Mouse (Mus musculus) CD4-positive, CD25-positive, alpha-beta regulatory T cell, adult 4 months (primary cell): ENCODE measurements around the gene Tor3a. TPM values are rescaled to one million over a fixed set of nuclear protein-coding genes. Genes with fewer than 3 reads are reported as not detected.

ENCODE experiments used
- ATAC-seq: one replicate; pipeline ENCODE4 v1.8.0; 2017
- polyA plus RNA-seq, 2 experiments: library from polyadenylated mRNA; unstranded; fragments of 100-300 nt; shearing (Covaris generic); gene quantifications; one replicate each; pipeline ENCODE4 v1.2.1; 2017

Gene Tor3a
- polyA plus RNA-seq, 2 experiments from 2014 or later: 28.4 to 29.6 TPM

- no peak for ATAC-seq
Observed at GRCm38 (mm10) chr1:156630965-156631364, 43.2 kb downstream of the Tor3a start.

GRCm38 (mm10) chr1:156629984-156630383 is 44.2 kb downstream of the Tor3a start:
- ATAC-seq: no peak

- peak; percentile 56 for ATAC-seq
Observed at GRCm38 (mm10) chr1:156626729-156627128, 47.4 kb downstream of the Tor3a start.

GRCm38 (mm10) chr1:156624231-156624630 is 49.9 kb downstream of the Tor3a start:
- no peak for ATAC-seq

- ATAC-seq: no peak
Observed at GRCm38 (mm10) chr1:156620951-156621350, 53.2 kb downstream of the Tor3a start.

GRCm38 (mm10) chr1:156620292-156620909 is 53.8 kb downstream of the Tor3a start:
- ATAC-seq: no peak

GRCm38 (mm10) chr1:156617811-156618210 is 56.3 kb downstream of the Tor3a start:
- no peak for ATAC-seq

GRCm38 (mm10) chr1:156616989-156617598 is 57.1 kb downstream of the Tor3a start:
- ATAC-seq: no peak

- ATAC-seq: peak; percentile 90
Observed at GRCm38 (mm10) chr1:156615381-156616133, 58.6 kb downstream of the Tor3a start.

- ATAC-seq: no peak
Observed at GRCm38 (mm10) chr1:156614710-156615109, 59.4 kb downstream of the Tor3a start.

GRCm38 (mm10) chr1:156613855-156614530 is 60.2 kb downstream of the Tor3a start:
- no peak for ATAC-seq

- ATAC-seq: no peak
Observed at GRCm38 (mm10) chr1:156610257-156610656, 63.9 kb downstream of the Tor3a start.

GRCm38 (mm10) chr1:156608496-156608895 is 65.7 kb downstream of the Tor3a start:
- no peak for ATAC-seq

- peak; percentile 66 for ATAC-seq
Observed at GRCm38 (mm10) chr1:156605940-156606339, 68.2 kb downstream of the Tor3a start.

GRCm38 (mm10) chr1:156605094-156605866 is 68.9 kb downstream of the Tor3a start:
- no peak for ATAC-seq

Other genes starting within 250 kb of the Tor3a start
- gene Soat1, start 200.0 kb downstream of the Tor3a start, polyA plus RNA-seq: 10 to 100 TPM; 56.3 TPM
- 1 to 10 TPM in 1 of 2 experiments, under 1 TPM in 1; 0.66 to 4.8 TPM for gene Gm10031, start 150.3 kb downstream of the Tor3a start, polyA plus RNA-seq
- 1 to 10 TPM; 4.6 to 4.9 TPM for gene Abl2, start 115.6 kb downstream of the Tor3a start, polyA plus RNA-seq
- 10 to 100 TPM; 11.5 to 18.8 TPM for gene Fam20b, start 44.7 kb upstream of the Tor3a start, polyA plus RNA-seq
- gene Angptl1, start 164.2 kb upstream of the Tor3a start, polyA plus RNA-seq: 1 to 10 TPM; 1.7 to 2.0 TPM